8 mouse cellular contexts compared by ENCODE assay signal in genomic region chr17:74527729-74528607, GRCm38 (mm10). TPM values are rescaled to one million over a fixed set of nuclear protein-coding genes. Genes with fewer than 3 reads are reported as not detected.
A peak's percentile ranks its signal among the peaks of the same experiment; 100 is the strongest.
DNase-seq lines count a peak whose midpoint lies in the region; ATAC-seq and TF ChIP-seq lines count a peak whose summit lies in the region.

TSS of gene Birc6 (plus strand) at chr17:74528295.

- H3K4me1 ChIP-seq in erythroblast, embryonic 14.5 days (ENCODE audit: control insufficient read depth): peaks cover 43% of the 10 kb centered on the region
- peaks cover 15% of the 10 kb centered on the region for H3K4me1 ChIP-seq in heart, embryonic 11.5 days (ENCODE audit: control insufficient read depth, insufficient read depth, low read length)
- peaks cover 22% of the 10 kb centered on the region for H3K4me1 ChIP-seq in kidney, embryonic 16.5 days (ENCODE audit: insufficient read depth, low read length)
- H3K4me1 ChIP-seq in liver, adult 2 months (ENCODE audit: control insufficient read depth, insufficient read depth, low read length): peaks cover 4% of the 10 kb centered on the region; the same call in 1 of the 2 replicates

- H3K9ac ChIP-seq in heart, embryonic 11.5 days (ENCODE audit: low read depth, low read length): peak within 1 kb of the TSS; percentile 93
- peak within 1 kb of the TSS; percentile 96 for H3K9ac ChIP-seq in kidney, embryonic 16.5 days (replicated peaks; ENCODE audit: low read length)
- H3K9ac ChIP-seq in liver, adult 2 months (ENCODE audit: low read depth, low read length): peak within 1 kb of the TSS; percentile 93

- peaks cover 47% of the 10 kb centered on the region for H3K79me2 ChIP-seq in C2C12 (ENCODE audit: control insufficient read depth, insufficient read depth)
- peaks cover 17% of the 10 kb centered on the region; the same call in 1 of the 2 replicates for H3K79me2 ChIP-seq in liver, adult 2 months (ENCODE audit: control insufficient read depth, insufficient read depth, low read length)
- peaks cover 43% of the 10 kb centered on the region for H3K79me2 ChIP-seq in myocyte (ENCODE audit: control insufficient read depth, insufficient read depth)

- H3K27me3 ChIP-seq in C2C12 (ENCODE audit: control insufficient read depth, insufficient read depth, insufficient read length) (no peaks in the 10 kb centered on the region), myocyte (ENCODE audit: control insufficient read depth, insufficient read depth, insufficient read length) (no peaks in the 10 kb centered on the region)
- H3K27me3 ChIP-seq in erythroblast, embryonic 14.5 days (ENCODE audit: control insufficient read depth): no peaks in the 10 kb centered on the region
- no peaks in the 10 kb centered on the region for H3K27me3 ChIP-seq in heart, embryonic 11.5 days (ENCODE audit: control insufficient read depth, insufficient read depth, low read length)
- H3K27me3 ChIP-seq in kidney, embryonic 16.5 days (ENCODE audit: insufficient read depth, low read length): no peaks in the 10 kb centered on the region
- H3K27me3 ChIP-seq in liver, adult 2 months (ENCODE audit: control insufficient read depth, insufficient read depth, low read length): no peaks in the 10 kb centered on the region
- no peaks in the 10 kb centered on the region for H3K27me3 ChIP-seq in splenic B cell, adult 2 months (ENCODE audit: control insufficient read depth, insufficient read depth, low read length, poor library complexity, severe bottlenecking)

- H3K79me3 ChIP-seq in C2C12 (ENCODE audit: low read depth): peaks cover 43% of the 10 kb centered on the region

- TF ChIP-seq CTCF in C2C12 (IDR thresholded peaks at IDR 0.05; ENCODE audit: control insufficient read depth, insufficient read depth, insufficient read length): no peak
- TF ChIP-seq CTCF in brain, embryonic 14.5 days (IDR thresholded peaks at IDR 0.05; ENCODE audit: borderline replicate concordance, extremely low read depth, insufficient read depth, insufficient read length): no peak
- TF ChIP-seq CTCF in liver, adult 2 months (IDR thresholded peaks at IDR 0.05; ENCODE audit: low read depth, low read length): 0 out of 2 replicates have a peak, but pooled peaks have one; percentile 7

- H3K4me2 ChIP-seq in heart, embryonic 11.5 days: peak within 1 kb of the TSS; percentile 76
- peak within 1 kb of the TSS; percentile 89 for H3K4me2 ChIP-seq in kidney, embryonic 16.5 days (replicated peaks; ENCODE audit: low read depth, low read length)
- peak within 1 kb of the TSS; percentile 99 for H3K4me2 ChIP-seq in myocyte (ENCODE audit: low read depth)

- peak; percentile 98 for ATAC-seq in heart, embryonic 11.5 days (replicated peaks; ENCODE audit: insufficient number of reproducible peaks, low FRiP score, low TSS enrichment)
- ATAC-seq in kidney, embryonic 16.5 days (ENCODE audit: low FRiP score, low TSS enrichment): peak; percentile 98

- H3K27ac ChIP-seq in heart, embryonic 11.5 days (ENCODE audit: low read depth, low read length): peak within 1 kb of the TSS; percentile 98
- H3K27ac ChIP-seq in kidney, embryonic 16.5 days (ENCODE audit: low read length): peak within 1 kb of the TSS; percentile 100
- H3K27ac ChIP-seq in liver, adult 2 months (replicated peaks; ENCODE audit: insufficient read depth, low read depth, low read length): peak within 1 kb of the TSS; percentile 90

- H3K9me3 ChIP-seq in erythroblast, embryonic 14.5 days (ENCODE audit: control insufficient read depth, low read length): no peaks in the 10 kb centered on the region; the same call in 1 of the 2 replicates
- no peaks in the 10 kb centered on the region for H3K9me3 ChIP-seq in heart, embryonic 11.5 days (replicated peaks; ENCODE audit: control insufficient read depth, low read length)
- H3K9me3 ChIP-seq in kidney, embryonic 16.5 days (ENCODE audit: low read length): 0 out of 2 replicates have a peak, but pooled peaks cover 1% of the 10 kb centered on the region

- WGBS in heart, embryonic 11.5 days (ENCODE audit: insufficient replicate concordance): under 1% methylated on average over 68 of the region's 71 CpGs
- under 1% methylated on average over 71 of the region's 71 CpGs for WGBS in kidney, embryonic 16.5 days
- under 1% methylated on average over 71 of the region's 71 CpGs for WGBS in liver, adult 2 months

- TF ChIP-seq POLR2A in brain, embryonic 14.5 days (IDR thresholded peaks at IDR 0.05; ENCODE audit: borderline replicate concordance, extremely low read depth, insufficient read depth, insufficient read length, poor library complexity, severe bottlenecking): peak; percentile 79
- peak; percentile 87 for TF ChIP-seq POLR2A in liver, adult 2 months (IDR thresholded peaks at IDR 0.05; ENCODE audit: extremely low read depth, insufficient read depth, low read length)
- TF ChIP-seq POLR2A in myocyte (IDR thresholded peaks at IDR 0.05; ENCODE audit: insufficient read length, low read depth): peak; percentile 91

- peak; percentile 100 for DNase-seq in brain, embryonic 14.5 days (ENCODE audit: low read depth)
- peak; percentile 93 for DNase-seq in liver, adult 2 months (ENCODE audit: extremely low read depth, low read depth, low spot score)
- peak; percentile 100 for DNase-seq in splenic B cell, adult 2 months (ENCODE audit: low read depth, low spot score)

- H3K36me3 ChIP-seq in C2C12 (ENCODE audit: control insufficient read depth, insufficient read depth): no peaks in the 10 kb centered on the region
- H3K36me3 ChIP-seq in erythroblast, embryonic 14.5 days (ENCODE audit: control insufficient read depth): peaks cover 3% of the 10 kb centered on the region
- no peaks in the 10 kb centered on the region for H3K36me3 ChIP-seq in heart, embryonic 11.5 days (ENCODE audit: control insufficient read depth, insufficient read depth, low read length)
- H3K36me3 ChIP-seq in kidney, embryonic 16.5 days (ENCODE audit: insufficient read depth, low read length): no peaks in the 10 kb centered on the region
- H3K36me3 ChIP-seq in liver, adult 2 months (ENCODE audit: control insufficient read depth, insufficient read depth, low read length): no peaks in the 10 kb centered on the region
- H3K36me3 ChIP-seq in myocyte (ENCODE audit: control insufficient read depth, insufficient read depth): no peaks in the 10 kb centered on the region
- no peaks in the 10 kb centered on the region for H3K36me3 ChIP-seq in splenic B cell, adult 2 months (ENCODE audit: control insufficient read depth, insufficient read depth, low read length, poor library complexity, severe bottlenecking)

- peak within 1 kb of the TSS; percentile 99 for H3K4me3 ChIP-seq in C2C12 (ENCODE audit: insufficient read depth, poor library complexity, severe bottlenecking)
- H3K4me3 ChIP-seq in erythroblast, embryonic 14.5 days (replicated peaks): peak within 1 kb of the TSS; percentile 90
- H3K4me3 ChIP-seq in heart, embryonic 11.5 days (ENCODE audit: low read depth, low read length): peak within 1 kb of the TSS; percentile 90
- peak within 1 kb of the TSS; percentile 100 for H3K4me3 ChIP-seq in kidney, embryonic 16.5 days (ENCODE audit: low read length)
- H3K4me3 ChIP-seq in liver, adult 2 months (ENCODE audit: insufficient read depth, low read depth, low read length): peak within 1 kb of the TSS; percentile 92
- peak within 1 kb of the TSS; percentile 92 for H3K4me3 ChIP-seq in myocyte

- peak within 1 kb of the TSS; percentile 92 for H3ac ChIP-seq in C2C12 (ENCODE audit: control insufficient read depth, insufficient read length, low read depth)
- H3ac ChIP-seq in myocyte (ENCODE audit: control insufficient read depth, insufficient read length): peak within 1 kb of the TSS; percentile 96

TF ChIP-seq in C2C12, 6 proteins besides CTCF, POLR2A, EP300 and RAD21:
- TF ChIP-seq MAX (IDR thresholded peaks at IDR 0.05) (peak; percentile 98), CEBPB (IDR thresholded peaks at IDR 0.05; ENCODE audit: low read depth) (no peak), FOSL1 (IDR thresholded peaks at IDR 0.05; ENCODE audit: insufficient read depth, low read length, poor library complexity, severe bottlenecking) (no peak), MYOG (IDR thresholded peaks at IDR 0.05; ENCODE audit: control insufficient read depth, extremely low read depth, insufficient read length) (no peak), USF1 (IDR thresholded peaks at IDR 0.05; ENCODE audit: low read depth) (no peak)

TF ChIP-seq in myocyte, 11 proteins besides CTCF, POLR2A, EP300 and RAD21:
- TF ChIP-seq SRF (IDR thresholded peaks at IDR 0.05; ENCODE audit: control insufficient read depth, insufficient read length, low read depth) (peak; percentile 93), MYOG (IDR thresholded peaks at IDR 0.05; ENCODE audit: control insufficient read depth in 1 of 3, insufficient read depth in 1 of 3, insufficient read length in 2 of 3, low read depth in 2 of 3) (peak in 2 of 3 experiments; percentile 48 to 69), CEBPB (IDR thresholded peaks at IDR 0.05; ENCODE audit: insufficient read depth, poor library complexity, severe bottlenecking) (0 out of 2 replicates have a peak, but pooled peaks have one; percentile 2), TCF12 (IDR thresholded peaks at IDR 0.05; ENCODE audit: insufficient read depth, poor library complexity, severe bottlenecking) (no peak), E2F4 (IDR thresholded peaks at IDR 0.05; ENCODE audit: insufficient read depth) (no peak), POLR2AphosphoS2 (IDR thresholded peaks at IDR 0.05; ENCODE audit: insufficient read length, low read depth) (peak; percentile 97), MAX (IDR thresholded peaks at IDR 0.05; ENCODE audit: low read depth) (peak; percentile 77), USF1 (IDR thresholded peaks at IDR 0.05; ENCODE audit: low read depth) (no peak), MYOD1 (IDR thresholded peaks at IDR 0.05; ENCODE audit: control insufficient read depth in 1 of 3, insufficient read length in 2 of 3, low read depth in 2 of 3) (peak in 1 of 3 experiments; percentile 34), TCF3 (IDR thresholded peaks at IDR 0.05; ENCODE audit: insufficient read length, low read depth) (no peak)
TF ChIP-seq in myocyte: peak in this region for 6.

RNA-seq across cellular contexts. Expression of gene Birc6, which starts in this region (rescaled TPM):
- polyA plus RNA-seq in C2C12 (2012; fragmentation: generic; extraction: Trizol) (25.5 TPM), myocyte (2012; fragmentation: generic; extraction: Trizol) (20.1 TPM)
- polyA plus RNA-seq in brain, embryonic 14.5 days (2012; rRNA removed): 110 and 123 TPM in 2 replicates
- polyA plus RNA-seq in erythroblast, embryonic 14.5 days (2012): 0.73 and 1.1 TPM in 2 replicates
- 70.4 and 84.8 TPM in 2 replicates for polyA plus RNA-seq in heart, embryonic 11.5 days (2014; fragmentation: Nextera tagmentation; extraction: Ambion mirVana)
- 64.6 and 86.6 TPM in 2 replicates for polyA plus RNA-seq in kidney, embryonic 16.5 days (2015; fragmentation: Nextera tagmentation; extraction: Ambion mirVana)
- 107 and 115 TPM in 2 replicates for total RNA-seq in liver, adult 2 months (2014; rRNA removed)
- polyA plus RNA-seq in liver, adult 2 months (2012; rRNA removed): 32.8 and 33.2 TPM in 2 replicates

Comparison
In these comparisons a context has a peak if more than half of its experiments do, and no peak if none do; other contexts are left out.
1. Peak in every context shown above with its lines: DNase-seq, ATAC-seq, H3K4me3 ChIP-seq and H3K27ac ChIP-seq.
2. RNA of gene Birc6 (polyA plus RNA-seq): 110 to 123 TPM in brain, embryonic 14.5 days, 70.4 to 84.8 TPM in heart, embryonic 11.5 days, 64.6 to 86.6 TPM in kidney, embryonic 16.5 days, 32.8 to 33.2 TPM in liver, adult 2 months, 25.5 TPM in C2C12 (single experiment) and 20.1 TPM in myocyte (single experiment); 0.73 to 1.1 TPM in erythroblast, embryonic 14.5 days; every median in the first group is over 10 times any median in the second.